8 mouse cellular contexts compared by ENCODE assay signal in the genomic region with DNA sequence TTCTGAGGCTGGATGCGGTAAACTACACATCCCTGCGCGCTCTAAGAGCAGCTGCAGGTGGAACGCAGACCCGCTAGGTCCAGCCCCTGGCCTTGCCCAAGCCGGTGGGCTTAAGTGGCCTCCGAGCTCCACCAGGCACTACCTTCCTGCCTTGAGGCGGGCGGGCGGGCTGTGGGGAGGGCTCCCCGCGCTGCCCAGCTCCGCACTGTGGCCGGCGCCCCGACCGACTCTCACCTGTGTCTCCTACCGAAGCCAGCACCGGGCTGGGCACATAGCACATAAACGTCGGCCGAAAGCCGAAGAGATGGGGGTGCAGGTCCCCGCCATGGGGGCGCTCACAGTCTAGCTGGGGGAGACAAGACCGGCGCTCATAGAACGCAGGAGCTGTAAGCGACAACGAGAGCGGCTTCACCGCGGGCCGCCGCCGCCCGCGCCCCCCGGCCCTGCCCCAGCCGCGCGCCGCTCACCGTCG. TPM values are rescaled to one million over a fixed set of nuclear protein-coding genes. Genes with fewer than 3 reads are reported as not detected.
DNase-seq lines count a peak whose midpoint lies in the region; ATAC-seq and TF ChIP-seq lines count a peak whose summit lies in the region.

No protein-coding gene starts in this region.

- H3K4me3 ChIP-seq in gastrocnemius, adult 2 months, result peak overlapping the region; percentile 98
- peak overlapping the region; percentile 97 for H3K4me3 ChIP-seq in hindbrain, embryonic 13.5 days
- peak overlapping the region; percentile 94 for H3K4me3 ChIP-seq in megakaryocyte, embryonic 14.5 days (replicated peaks)

- no peaks in the 10 kb centered on the region for H3K9me3 ChIP-seq in hindbrain, embryonic 13.5 days
- no peaks in the 10 kb centered on the region for H3K9me3 ChIP-seq in megakaryocyte, embryonic 14.5 days

- ATAC-seq in hindbrain, embryonic 13.5 days (ENCODE audit: low FRiP score), result peak; percentile 71

- peak overlapping the region; percentile 97 for H3K9ac ChIP-seq in hindbrain, embryonic 13.5 days

- no peak for TF ChIP-seq CTCF in gastrocnemius, adult 2 months (IDR thresholded peaks at IDR 0.05)

- H3K27ac ChIP-seq in gastrocnemius, adult 2 months, result peak overlapping the region; percentile 90
- H3K27ac ChIP-seq in hindbrain, embryonic 13.5 days, result peak overlapping the region; percentile 86

- H3K27me3 ChIP-seq in hindbrain, embryonic 13.5 days, result no peaks in the 10 kb centered on the region
- H3K27me3 ChIP-seq in megakaryocyte, embryonic 14.5 days (replicated peaks), result no peaks in the 10 kb centered on the region

- peak; percentile 52 for DNase-seq in gastrocnemius, adult 2 months
- no peak for DNase-seq in gastrocnemius, postnatal 25 days
- peak; percentile 34 to 48 for DNase-seq in thymus, postnatal 10 days (ENCODE audit: low spot score in 2 of 2)
- no peak for DNase-seq in thymus, postnatal 25 days
- DNase-seq in left cerebral cortex, adult 11 months (ENCODE audit: low spot score), result no peak
- DNase-seq in layer of hippocampus, adult 18-20 months (ENCODE audit: low spot score in 2 of 2), result no peak

- H3K4me1 ChIP-seq in hindbrain, embryonic 13.5 days (replicated peaks), result peaks cover 28% of the 10 kb centered on the region
- peaks cover 60% of the 10 kb centered on the region for H3K4me1 ChIP-seq in megakaryocyte, embryonic 14.5 days

- peak overlapping the region; percentile 99 for H3K4me2 ChIP-seq in hindbrain, embryonic 13.5 days

- peaks cover 76% of the 10 kb centered on the region for H3K36me3 ChIP-seq in hindbrain, embryonic 13.5 days
- peaks cover 78% of the 10 kb centered on the region for H3K36me3 ChIP-seq in megakaryocyte, embryonic 14.5 days (replicated peaks; ENCODE audit: low read length)

- WGBS in hindbrain, embryonic 13.5 days, result 0% methylated on average over 30 of the region's 45 CpGs

- intact Hi-C loops in gastrocnemius, adult 2 months (cut with DNase I), result loop anchor here (2.0 kb wide), 1 partner anchor 36 kb away; a partner anchor contains a TSS

RNA-seq across cellular contexts. Expression of a gene that starts 0.4 kb away (rescaled TPM):
- total RNA-seq in gastrocnemius, adult 2 months (2021), result 10 to 100 TPM; 25.2 to 33.1 TPM
- total RNA-seq in gastrocnemius, postnatal 25 days (2021), result 10 to 100 TPM; 24.9 to 27.3 TPM
- 154 and 162 TPM in 2 replicates for polyA plus RNA-seq in hindbrain, embryonic 13.5 days (2015; fragmentation: Nextera tagmentation; extraction: Ambion mirVana)
- 10.0 and 30.9 TPM in 2 replicates for polyA plus RNA-seq in megakaryocyte, embryonic 14.5 days (2012; ENCODE audit: insufficient read depth, low replicate concordance)
- 100 to 1,000 TPM; 140 to 141 TPM for total RNA-seq in layer of hippocampus, adult 18-20 months (2021)

RNA-seq across cellular contexts. Expression of a gene that starts 0.4 kb away (rescaled TPM):
- total RNA-seq in gastrocnemius, adult 2 months (2021), result 100 to 1,000 TPM; 133 to 141 TPM
- 100 to 1,000 TPM; 128 to 139 TPM for total RNA-seq in gastrocnemius, postnatal 25 days (2021)
- polyA plus RNA-seq in hindbrain, embryonic 13.5 days (2015; fragmentation: Nextera tagmentation; extraction: Ambion mirVana), result 94.3 and 95.6 TPM in 2 replicates
- polyA plus RNA-seq in megakaryocyte, embryonic 14.5 days (2012; ENCODE audit: insufficient read depth, low replicate concordance), result 110 and 172 TPM in 2 replicates
- 10 to 100 TPM; 83.4 to 91.8 TPM for total RNA-seq in layer of hippocampus, adult 18-20 months (2021)

RNA-seq across cellular contexts. Expression of a gene that starts 8.3 kb away (rescaled TPM):
- 1 to 10 TPM; 7.5 to 8.6 TPM for total RNA-seq in gastrocnemius, adult 2 months (2021)
- total RNA-seq in gastrocnemius, postnatal 25 days (2021), result 1 to 10 TPM; 5.7 to 5.9 TPM
- polyA plus RNA-seq in hindbrain, embryonic 13.5 days (2015; fragmentation: Nextera tagmentation; extraction: Ambion mirVana), result 27.8 and 35.2 TPM in 2 replicates
- 15.8 and 18.0 TPM in 2 replicates for polyA plus RNA-seq in megakaryocyte, embryonic 14.5 days (2012; ENCODE audit: insufficient read depth, low replicate concordance)
- total RNA-seq in layer of hippocampus, adult 18-20 months (2021), result 10 to 100 TPM; 58.8 to 64.6 TPM

RNA-seq across cellular contexts. Expression of a gene that starts 20.3 kb away (rescaled TPM):
- total RNA-seq in gastrocnemius, adult 2 months (2021), result 1 to 10 TPM; 7.9 to 9.3 TPM
- total RNA-seq in gastrocnemius, postnatal 25 days (2021), result 1 to 10 TPM; 6.5 to 7.6 TPM
- 24.9 and 27.0 TPM in 2 replicates for polyA plus RNA-seq in hindbrain, embryonic 13.5 days (2015; fragmentation: Nextera tagmentation; extraction: Ambion mirVana)
- polyA plus RNA-seq in megakaryocyte, embryonic 14.5 days (2012; ENCODE audit: insufficient read depth, low replicate concordance), result 6.3 and 18.1 TPM in 2 replicates
- 10 to 100 TPM; 23.3 to 24.5 TPM for total RNA-seq in layer of hippocampus, adult 18-20 months (2021)

RNA-seq across cellular contexts. Expression of a gene that starts 28.0 kb away (rescaled TPM):
- 1 to 10 TPM; 1.1 to 1.2 TPM for total RNA-seq in gastrocnemius, adult 2 months (2021)
- under 1 TPM; 0.46 to 0.56 TPM for total RNA-seq in gastrocnemius, postnatal 25 days (2021)
- polyA plus RNA-seq in hindbrain, embryonic 13.5 days (2015; fragmentation: Nextera tagmentation; extraction: Ambion mirVana), result 1.3 and 1.6 TPM in 2 replicates
- 29.8 and 81.2 TPM in 2 replicates for polyA plus RNA-seq in megakaryocyte, embryonic 14.5 days (2012; ENCODE audit: insufficient read depth, low replicate concordance)
- 1 to 10 TPM; 1.5 to 3.5 TPM for total RNA-seq in layer of hippocampus, adult 18-20 months (2021)

Comparison
In these comparisons a context has a peak if more than half of its experiments do, and no peak if none do; other contexts are left out.
1. DNase-seq: peak in gastrocnemius, adult 2 months (single experiment) and thymus, postnatal 10 days (2 of 2); none in gastrocnemius, postnatal 25 days (single experiment), thymus, postnatal 25 days (single experiment), left cerebral cortex, adult 11 months (single experiment) and layer of hippocampus, adult 18-20 months (0 of 2).
2. RNA of a gene that starts 0.4 kb away (total RNA-seq): 140 to 141 TPM in layer of hippocampus, adult 18-20 months; 25.2 to 33.1 TPM in gastrocnemius, adult 2 months and 24.9 to 27.3 TPM in gastrocnemius, postnatal 25 days; every median in the first group is over 4 times any median in the second.
3. RNA of a gene that starts 8.3 kb away (total RNA-seq): 58.8 to 64.6 TPM in layer of hippocampus, adult 18-20 months; 7.5 to 8.6 TPM in gastrocnemius, adult 2 months and 5.7 to 5.9 TPM in gastrocnemius, postnatal 25 days; every median in the first group is over 4 times any median in the second.
4. Peak in every context shown above with its lines, with median percentiles within 50 percentile points of each other: H3K4me3 ChIP-seq.